10 mouse cellular contexts compared by ENCODE assay signal in genomic region chr6:136689790-136690413, GRCm38 (mm10). TPM values are rescaled to one million over a fixed set of nuclear protein-coding genes. Genes with fewer than 3 reads are reported as not detected.
DNase-seq lines count a peak whose midpoint lies in the region; ATAC-seq and TF ChIP-seq lines count a peak whose summit lies in the region.
"Had no signal": no experiment of that assay in that cellular context is flagged by ENCODE, and none has a peak within 500 bp of the region (broad histone marks: within the 10 kb centered on the region; RNA-seq: fewer than 3 reads in every experiment).

No protein-coding gene starts in this region.

- intact Hi-C loops in heart, postnatal 25 days (cut with DNase I) = no loop called here

- H3K4me2 ChIP-seq in lung, embryonic 14.5 days = no peak overlapping the region
- H3K4me2 ChIP-seq in lung, embryonic 16.5 days (ENCODE audit: low read depth, low read length) = no peak overlapping the region
- H3K4me2 ChIP-seq: hindbrain, embryonic 15.5 days had no signal

- no peaks in the 10 kb centered on the region for H3K36me3 ChIP-seq in lung, embryonic 14.5 days (ENCODE audit: insufficient read depth)
- no peaks in the 10 kb centered on the region for H3K36me3 ChIP-seq in lung, embryonic 16.5 days (ENCODE audit: control insufficient read depth, insufficient read depth, low read length)
- H3K36me3 ChIP-seq: hindbrain, embryonic 15.5 days had no signal

- H3K4me3 ChIP-seq in lung, embryonic 14.5 days (ENCODE audit: low read depth, low read length) = no peak overlapping the region
- no peak overlapping the region for H3K4me3 ChIP-seq in lung, embryonic 16.5 days (ENCODE audit: low read length)
- H3K4me3 ChIP-seq: hindbrain, embryonic 15.5 days had no signal

- ATAC-seq in lung, embryonic 14.5 days (ENCODE audit: insufficient read depth) = no peak
- ATAC-seq in lung, embryonic 16.5 days (ENCODE audit: low read depth) = peak; percentile 28
- no peak for ATAC-seq in cerebellum, adult (ENCODE audit: insufficient number of reproducible peaks, low FRiP score, low TSS enrichment)

- no peak overlapping the region for H3K27ac ChIP-seq in lung, embryonic 14.5 days (ENCODE audit: low read depth)
- H3K27ac ChIP-seq in lung, embryonic 16.5 days (ENCODE audit: low read length) = no peak overlapping the region
- H3K27ac ChIP-seq: hindbrain, embryonic 15.5 days had no signal

- H3K9ac ChIP-seq in lung, embryonic 14.5 days = no peak overlapping the region
- no peak overlapping the region for H3K9ac ChIP-seq in lung, embryonic 16.5 days (ENCODE audit: low read length)
- H3K9ac ChIP-seq: hindbrain, embryonic 15.5 days had no signal

- peak; percentile 8 to 29 for DNase-seq in adrenal gland, adult (ENCODE audit: inconsistent age in 2 of 2, low spot score in 1 of 2)
- no peak for DNase-seq in adrenal gland, postnatal 10 days
- DNase-seq in lung, embryonic 14.5 days = peak; percentile 27
- no peak for DNase-seq in lung, postnatal 10 days
- peak; percentile 50 for DNase-seq in telencephalon, adult 2 months (ENCODE audit: low read depth, low spot score)
- no peak for DNase-seq in heart, postnatal 25 days (ENCODE audit: low spot score)
- DNase-seq: cerebellum, adult 11-12 months had no signal

- no peaks in the 10 kb centered on the region for H3K4me1 ChIP-seq in lung, embryonic 14.5 days (ENCODE audit: insufficient read depth)
- H3K4me1 ChIP-seq in lung, embryonic 16.5 days (replicated peaks; ENCODE audit: control insufficient read depth, insufficient read depth, low read length) = no peaks in the 10 kb centered on the region
- H3K4me1 ChIP-seq: hindbrain, embryonic 15.5 days had no signal

- no peaks in the 10 kb centered on the region for H3K27me3 ChIP-seq in lung, embryonic 14.5 days (ENCODE audit: insufficient read depth, low read length)
- no peaks in the 10 kb centered on the region for H3K27me3 ChIP-seq in lung, embryonic 16.5 days (ENCODE audit: control insufficient read depth, insufficient read depth, low read depth, low read length)
- H3K27me3 ChIP-seq: hindbrain, embryonic 15.5 days had no signal

- no peak for TF ChIP-seq CTCF in lung, embryonic 14.5 days (IDR thresholded peaks at IDR 0.05; ENCODE audit: low read depth)

- no peaks in the 10 kb centered on the region for H3K9me3 ChIP-seq in lung, embryonic 14.5 days (ENCODE audit: low read depth, low read length)
- no peaks in the 10 kb centered on the region for H3K9me3 ChIP-seq in lung, embryonic 16.5 days (ENCODE audit: control insufficient read depth, low read length)
- H3K9me3 ChIP-seq: hindbrain, embryonic 15.5 days had no signal

- 44% methylated on average over 15 of the region's 15 CpGs for WGBS in lung, embryonic 14.5 days
- WGBS in lung, embryonic 16.5 days = 40% methylated on average over 15 of the region's 15 CpGs

RNA-seq across cellular contexts. Expression of gene Plbd1, which starts 28.2 kb away (rescaled TPM):
- total RNA-seq in adrenal gland, postnatal 10 days (2021) = 100 to 1,000 TPM; 114 to 115 TPM
- polyA plus RNA-seq in lung, embryonic 14.5 days (2014; fragmentation: Nextera tagmentation; extraction: Ambion mirVana) = 2.9 and 4.3 TPM in 2 replicates
- 5.8 TPM in 2 replicates for polyA plus RNA-seq in lung, embryonic 16.5 days (2015; fragmentation: Nextera tagmentation; extraction: Ambion mirVana)
- total RNA-seq in heart, postnatal 25 days (2021) = 10 to 100 TPM; 36.5 to 39.9 TPM

Comparison
In these comparisons a context has a peak if more than half of its experiments do, and no peak if none do; other contexts are left out.
1. DNase-seq: peak in adrenal gland, adult (2 of 2), lung, embryonic 14.5 days (single experiment) and telencephalon, adult 2 months (single experiment); none in adrenal gland, postnatal 10 days (single experiment), lung, postnatal 10 days (single experiment) and heart, postnatal 25 days (single experiment).